Mouse (Mus musculus): Measurements from ENCODE around the gene Aldh16a1. TPM values are rescaled to one million over a fixed set of nuclear protein-coding genes. Genes with fewer than 3 reads are reported as not detected.

Aldh16a1 gene
- polyA plus RNA-seq, 2 experiments: 17.9 to 23.1 TPM

GRCm38 (mm10) chr7:45105491-45105890, 48.9 kb downstream of the Aldh16a1 start:
- H3K27me3 ChIP-seq (ENCODE audit: control insufficient read depth, insufficient read depth, low read length): no peaks in the 10 kb centered on the region
- no peaks in the 10 kb centered on the region for H3K36me3 ChIP-seq (replicated peaks; ENCODE audit: control insufficient read depth, insufficient read depth, low read depth)
- no peak overlapping the region for H3K27ac ChIP-seq
- no peak overlapping the region for H3K4me2 ChIP-seq (ENCODE audit: low read depth)
- TF ChIP-seq EP300 (IDR thresholded peaks at IDR 0.05; ENCODE audit: low read depth) (no peak), CTCF (IDR thresholded peaks at IDR 0.05; ENCODE audit: low read depth) (no peak)
- DNase-seq (ENCODE audit: low read depth in 3 of 3, low spot score in 3 of 3) (no peak), ATAC-seq (ENCODE audit: insufficient read depth) (no peak)
- no peak overlapping the region for H3K4me3 ChIP-seq (ENCODE audit: insufficient read depth in 1 of 2, low read depth in 2 of 2, low read length in 2 of 2)
- H3K9me3 ChIP-seq (ENCODE audit: control insufficient read depth, low read length): no peaks in the 10 kb centered on the region
- H3K4me1 ChIP-seq (replicated peaks; ENCODE audit: control insufficient read depth in 2 of 2, insufficient read depth in 2 of 2, low read length in 1 of 2): peaks cover 0 to 5% of the 10 kb centered on the region in 2 experiments; a peak in 2 of 4 replicates
- WGBS (ENCODE audit: insufficient replicate concordance): 60% methylated on average over 8 of the region's 8 CpGs
- no peak overlapping the region for H3K9ac ChIP-seq (replicated peaks)

DNA sequence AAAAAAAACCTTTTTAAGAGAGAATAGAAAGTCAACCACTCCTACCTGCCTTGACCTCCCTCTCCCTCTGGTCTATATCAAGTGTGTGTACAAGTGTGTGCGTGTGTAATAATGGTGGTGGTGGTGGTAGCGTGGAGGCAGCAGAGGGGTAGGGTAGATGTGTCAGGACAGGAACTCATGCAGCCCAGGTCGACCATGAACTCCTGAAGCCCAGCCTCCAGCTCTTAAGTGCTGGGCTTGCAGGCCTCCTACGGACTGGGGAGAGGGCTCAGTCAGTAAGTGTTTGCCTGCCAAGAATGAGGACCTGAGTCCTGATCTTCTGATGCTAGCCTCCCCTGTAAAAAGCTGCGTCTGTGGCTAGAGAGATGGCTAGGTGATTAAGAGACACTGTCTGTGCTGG, 49.4 kb downstream of the Aldh16a1 start:
- DNase-seq (ENCODE audit: low read depth in 3 of 3, low spot score in 3 of 3): no peak
- Histone ChIP-seq H3K27me3 (ENCODE audit: control insufficient read depth, insufficient read depth, low read length) (no peaks in the 10 kb centered on the region), H3K9ac (replicated peaks) (no peak overlapping the region), H3K36me3 (replicated peaks; ENCODE audit: control insufficient read depth, insufficient read depth, low read depth) (no peaks in the 10 kb centered on the region), H3K4me2 (ENCODE audit: low read depth) (no peak overlapping the region), H3K27ac (no peak overlapping the region), H3K4me3 (ENCODE audit: insufficient read depth in 1 of 2, low read depth in 2 of 2, low read length in 2 of 2) (no peak overlapping the region), H3K9me3 (ENCODE audit: control insufficient read depth, low read length) (no peaks in the 10 kb centered on the region), H3K4me1 (replicated peaks; ENCODE audit: control insufficient read depth in 2 of 2, insufficient read depth in 2 of 2, low read length in 1 of 2) (peaks cover 0 to 5% of the 10 kb centered on the region in 2 experiments; a peak in 2 of 4 replicates)
- ATAC-seq (ENCODE audit: insufficient read depth): no peak
- WGBS (ENCODE audit: insufficient replicate concordance): 60% methylated on average over 5 of the region's 5 CpGs
- TF ChIP-seq EP300 (IDR thresholded peaks at IDR 0.05; ENCODE audit: low read depth) (no peak), CTCF (IDR thresholded peaks at IDR 0.05; ENCODE audit: low read depth) (no peak)

DNA sequence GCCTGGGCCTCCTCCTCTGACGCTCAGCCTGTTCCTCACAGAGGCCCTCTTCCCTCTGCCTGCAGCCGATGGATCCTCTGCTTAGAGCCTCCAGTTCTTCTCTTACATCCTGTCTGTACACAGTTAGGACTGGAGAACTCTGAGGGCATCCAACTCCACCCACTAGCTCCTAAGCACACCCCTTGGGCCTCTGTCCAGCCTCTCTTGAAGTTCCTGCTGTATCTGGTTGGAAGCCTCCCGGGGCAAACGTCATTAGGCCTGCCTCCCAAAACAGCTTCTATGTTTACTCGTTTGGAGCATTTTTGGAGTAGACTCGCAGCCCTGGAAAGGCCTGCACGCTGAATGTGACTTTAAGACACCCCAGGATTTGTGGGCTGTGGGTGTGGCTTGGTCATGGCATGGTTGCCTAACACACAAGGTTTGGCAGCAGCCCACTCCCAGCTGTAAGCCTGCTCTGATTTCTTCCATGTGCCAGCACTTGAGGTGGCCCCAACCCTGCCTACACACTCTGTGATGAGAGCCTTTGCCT, 50.7 kb downstream of the Aldh16a1 start, which contains the start of gene Fcgrt:
TSS of gene Fcgrt (minus strand) at position 200 of the 529 bp plus-strand sequence.
- no peaks in the 10 kb centered on the region for H3K36me3 ChIP-seq (replicated peaks; ENCODE audit: control insufficient read depth, insufficient read depth, low read depth)
- WGBS (ENCODE audit: insufficient replicate concordance): 39% methylated on average over 7 of the region's 7 CpGs
- no peak within 1 kb of the TSS for H3K9ac ChIP-seq (replicated peaks)
- no peak within 1 kb of the TSS for H3K27ac ChIP-seq
- H3K9me3 ChIP-seq (ENCODE audit: control insufficient read depth, low read length): no peaks in the 10 kb centered on the region
- TF ChIP-seq EP300 (IDR thresholded peaks at IDR 0.05; ENCODE audit: low read depth): no peak
- no peak for TF ChIP-seq CTCF (IDR thresholded peaks at IDR 0.05; ENCODE audit: low read depth)
- H3K27me3 ChIP-seq (ENCODE audit: control insufficient read depth, insufficient read depth, low read length): no peaks in the 10 kb centered on the region
- no peak for DNase-seq (ENCODE audit: low read depth in 3 of 3, low spot score in 3 of 3)
- peak within 1 kb of the TSS; percentile 30 to 34 for H3K4me3 ChIP-seq (ENCODE audit: insufficient read depth in 1 of 2, low read depth in 2 of 2, low read length in 2 of 2)
- peaks cover 0 to 5% of the 10 kb centered on the region in 2 experiments; a peak in 2 of 4 replicates for H3K4me1 ChIP-seq (replicated peaks; ENCODE audit: control insufficient read depth in 2 of 2, insufficient read depth in 2 of 2, low read length in 1 of 2)
- ATAC-seq (ENCODE audit: insufficient read depth): peak; percentile 77
- peak within 1 kb of the TSS; percentile 53 for H3K4me2 ChIP-seq (ENCODE audit: low read depth)

DNA sequence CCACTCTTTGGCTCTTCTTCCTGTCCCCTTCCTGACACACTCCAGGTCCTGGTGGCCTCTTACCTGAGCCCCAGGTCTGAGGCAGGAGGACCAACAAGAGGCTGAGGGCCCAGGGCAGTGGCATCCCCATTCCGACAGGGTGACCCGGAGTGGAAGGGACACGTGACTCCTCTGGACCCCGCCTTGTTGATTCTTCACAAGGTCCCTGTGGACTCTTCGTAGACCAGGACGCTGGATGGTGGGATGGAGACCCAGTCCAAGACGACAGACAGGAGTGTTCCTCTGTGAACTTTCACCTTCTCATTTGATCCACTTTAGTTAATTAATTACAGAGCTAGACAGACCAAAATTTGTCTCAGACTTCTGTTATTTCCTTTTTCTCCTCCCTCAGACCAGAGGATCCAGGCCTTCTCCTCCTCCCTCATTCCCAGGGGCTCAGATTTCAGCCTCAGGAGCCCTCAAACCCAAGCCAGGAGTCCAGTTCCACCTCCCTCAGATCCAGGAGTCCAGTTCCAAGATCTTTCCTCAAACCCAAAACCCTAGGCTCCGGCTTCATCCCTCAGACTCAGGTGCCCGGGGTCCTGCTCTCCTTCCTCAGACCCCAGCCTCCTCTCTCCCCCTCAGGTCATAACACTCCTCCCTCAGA, 51.3 kb downstream of the Aldh16a1 start:
- 62% methylated on average over 9 of the region's 9 CpGs for WGBS (ENCODE audit: insufficient replicate concordance)
- Histone ChIP-seq H3K4me1 (replicated peaks; ENCODE audit: control insufficient read depth in 2 of 2, insufficient read depth in 2 of 2, low read length in 1 of 2) (peaks cover 0 to 5% of the 10 kb centered on the region in 2 experiments; a peak in 2 of 4 replicates), H3K9me3 (ENCODE audit: control insufficient read depth, low read length) (no peaks in the 10 kb centered on the region), H3K27ac (no peak overlapping the region), H3K27me3 (ENCODE audit: control insufficient read depth, insufficient read depth, low read length) (no peaks in the 10 kb centered on the region), H3K9ac (replicated peaks) (no peak overlapping the region), H3K4me2 (ENCODE audit: low read depth) (peak overlapping the region; percentile 53), H3K4me3 (ENCODE audit: insufficient read depth in 1 of 2, low read depth in 2 of 2, low read length in 2 of 2) (peak overlapping the region; percentile 30 to 34), H3K36me3 (replicated peaks; ENCODE audit: control insufficient read depth, insufficient read depth, low read depth) (no peaks in the 10 kb centered on the region)
- ATAC-seq (ENCODE audit: insufficient read depth): no peak; the same call in 1 of the 2 replicates
- no peak for DNase-seq (ENCODE audit: low read depth in 3 of 3, low spot score in 3 of 3)
- no peak for TF ChIP-seq CTCF (IDR thresholded peaks at IDR 0.05; ENCODE audit: low read depth)
- no peak for TF ChIP-seq EP300 (IDR thresholded peaks at IDR 0.05; ENCODE audit: low read depth)

DNA sequence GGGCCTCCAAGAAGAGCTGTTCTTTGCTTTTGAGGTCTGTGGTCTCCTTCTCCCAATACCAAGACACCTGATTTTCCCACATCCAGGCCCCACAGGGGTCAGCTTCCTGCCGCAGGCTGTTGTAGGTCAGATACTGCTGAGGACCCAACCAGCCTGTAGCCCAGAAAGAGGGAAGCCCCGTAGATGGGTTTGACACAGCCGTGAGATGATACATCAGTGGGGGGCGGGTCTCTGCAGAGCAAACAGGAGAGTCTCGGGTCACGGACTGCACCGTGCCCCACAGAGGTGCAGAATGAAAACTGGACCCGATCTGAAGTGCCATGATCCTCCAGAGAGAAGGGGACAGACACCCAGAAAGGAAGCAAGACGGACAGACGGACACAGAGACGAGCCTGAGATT, 51.9 kb downstream of the Aldh16a1 start:
- no peak for ATAC-seq (ENCODE audit: insufficient read depth)
- no peak overlapping the region for H3K9ac ChIP-seq (replicated peaks)
- WGBS (ENCODE audit: insufficient replicate concordance): 41% methylated on average over 11 of the region's 11 CpGs

More for the DNA sequence above, 51.9 kb downstream of the Aldh16a1 start:
- peaks cover 0 to 5% of the 10 kb centered on the region in 2 experiments; a peak in 2 of 4 replicates for H3K4me1 ChIP-seq (replicated peaks; ENCODE audit: control insufficient read depth in 2 of 2, insufficient read depth in 2 of 2, low read length in 1 of 2)
- H3K9me3 ChIP-seq (ENCODE audit: control insufficient read depth, low read length): no peaks in the 10 kb centered on the region
- no peaks in the 10 kb centered on the region for H3K27me3 ChIP-seq (ENCODE audit: control insufficient read depth, insufficient read depth, low read length)
- H3K36me3 ChIP-seq (replicated peaks; ENCODE audit: control insufficient read depth, insufficient read depth, low read depth): no peaks in the 10 kb centered on the region
- peak overlapping the region; percentile 1 to 34; a peak in 2 of 4 replicates for H3K4me3 ChIP-seq (ENCODE audit: insufficient read depth in 1 of 2, low read depth in 2 of 2, low read length in 2 of 2)
- no peak for DNase-seq (ENCODE audit: low read depth in 3 of 3, low spot score in 3 of 3)
- H3K27ac ChIP-seq: no peak overlapping the region
- TF ChIP-seq CTCF (IDR thresholded peaks at IDR 0.05; ENCODE audit: low read depth): no peak
- TF ChIP-seq EP300 (IDR thresholded peaks at IDR 0.05; ENCODE audit: low read depth): no peak
- peak overlapping the region; percentile 53 for H3K4me2 ChIP-seq (ENCODE audit: low read depth)
